Mouse (Mus musculus): ENCODE results near the gene Stap1.

Stap1 gene

GRCm38 (mm10) chr5:86128749-86129148, 57.2 kb downstream of the Stap1 start:
- DNase-seq (ENCODE audit: low read depth, low spot score) = no peak

GRCm38 (mm10) chr5:86129828-86130227, 58.3 kb downstream of the Stap1 start:
- no peak for DNase-seq (ENCODE audit: low read depth, low spot score)

Measured in brain, adult 2 months (tissue).